Mouse (Mus musculus) heart, postnatal 0 days (tissue): ENCODE results near the gene Stag3. TPM values are rescaled to one million over a fixed set of nuclear protein-coding genes. Genes with fewer than 3 reads are reported as not detected.

Source experiments
- ATAC-seq: fragments of 200-750 bp; cut with Nextera tagmentation; 2 replicates; pipeline ENCODE4 v1.8.0; 2017; ENCODE audit warnings: low read depth, moderate number of reproducible peaks, moderate library complexity; ENCODE audit not compliant: insufficient read depth
- DNase-seq: peaks from one replicate; pipeline ENCODE4 v3.0.0-alpha.2; 2016; ENCODE audit warnings: low spot score
- H3K27ac ChIP-seq: fragments of 300-500 bp; sonication (generic); 2 replicates; pipeline ENCODE4 v1.5.1; 2014; ENCODE audit warnings: low read depth, mild to moderate bottlenecking
- H3K27me3 ChIP-seq: fragments of 300-500 bp; sonication (generic); 2 replicates; pipeline ENCODE4 v1.6.1; 2014; ENCODE audit warnings: low read length, mixed read lengths; ENCODE audit not compliant: control insufficient read depth, insufficient read depth
- H3K36me3 ChIP-seq: fragments of 300-500 bp; sonication (generic); replicated peaks from 2 replicates; pipeline ENCODE4 v1.6.1; 2014; ENCODE audit warnings: low read length, mixed read lengths; ENCODE audit not compliant: control insufficient read depth, insufficient read depth
- H3K4me1 ChIP-seq: fragments of 300-500 bp; sonication (generic); 2 replicates; pipeline ENCODE4 v1.6.1; 2014; ENCODE audit warnings: antibody characterized with exemption; ENCODE audit not compliant: control insufficient read depth, insufficient read depth
- H3K4me2 ChIP-seq: fragments of 300-500 bp; sonication (generic); 2 replicates; pipeline ENCODE4 v1.6.1; 2014; ENCODE audit warnings: low read depth, mild to moderate bottlenecking, low read length, moderate library complexity
- H3K4me3 ChIP-seq: fragments of 300-500 bp; sonication (generic); 2 replicates; pipeline ENCODE4 v1.5.1; 2014; ENCODE audit warnings: low read depth, low read length
- H3K9ac ChIP-seq: fragments of 300-500 bp; sonication (generic); replicated peaks from 2 replicates; pipeline ENCODE4 v1.6.1; 2014; ENCODE audit warnings: low read depth, low read length, mixed read lengths
- H3K9me3 ChIP-seq: fragments of 300-500 bp; sonication (generic); replicated peaks from 2 replicates; pipeline ENCODE4 v1.6.1; 2016; ENCODE audit warnings: low read length; ENCODE audit not compliant: control insufficient read depth
- CTCF ChIP-seq: IDR thresholded peaks from 2 replicates; pipeline ENCODE4 v1.5.1; 2016; ENCODE audit warnings: antibody characterized with exemption, control low read depth, low read depth
- EP300 ChIP-seq: IDR thresholded peaks from 2 replicates; pipeline ENCODE4 v1.6.1; 2016; ENCODE audit warnings: antibody characterized with exemption, low read depth
- WGBS: fragments of 180-500 bp; shearing (Covaris S2); extraction: QIAGEN DNeasy Blood & Tissue Kit; methylation state at CpG from one replicate; pipeline ENCODE4 v1.1.7; 2014; 5-methylcytosine and 5-hydroxymethylcytosine counted together
- polyA plus RNA-seq: library from polyadenylated mRNA; unstranded; fragments of >200 nt; fragmentation: Nextera tagmentation; extraction: Ambion mirVana; gene quantifications from 2 replicates; pipeline ENCODE4 v1.2.1, GENCODE M21; 2015
- total RNA-seq: library from RNA; depleted of rRNA; stranded (reverse); fragments of >200 nt; gene quantifications from 2 replicates; pipeline ENCODE4 v1.2.3, GENCODE M21; 2014; ENCODE audit warnings: low replicate concordance

Stag3 gene
- total and polyA plus RNA-seq, 2 experiments from 2014 or later: 0.68 to 8.2 TPM

DNA sequence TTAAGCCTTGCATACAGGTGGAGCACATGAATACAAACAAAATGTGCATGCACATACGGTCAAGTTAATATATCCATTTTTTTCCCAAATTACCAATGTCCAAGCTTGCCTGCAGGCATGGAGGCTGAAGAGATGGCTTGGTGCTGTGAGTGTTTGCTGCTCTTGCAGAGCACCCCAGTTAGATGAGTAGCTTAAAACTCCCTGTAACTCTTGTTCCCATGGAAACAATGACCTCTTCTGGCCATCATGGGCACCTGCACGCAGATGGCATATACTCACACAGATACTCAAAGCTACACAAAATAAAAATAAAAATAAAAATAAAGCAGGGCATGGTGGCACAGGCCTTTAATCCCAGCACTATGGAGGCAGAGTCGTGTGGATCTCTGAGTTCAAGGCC is 27.0 kb upstream of the Stag3 start:
- DNase-seq (no peak), ATAC-seq (no peak)
- no peak for TF ChIP-seq EP300
- no peak for TF ChIP-seq CTCF
- peaks cover 9% of the 10 kb centered on the region; the same call in 1 of the 2 replicates for H3K4me1 ChIP-seq
- no peaks in the 10 kb centered on the region; the same call in 1 of the 2 replicates for H3K36me3 ChIP-seq
- H3K9ac ChIP-seq: no peak overlapping the region
- H3K4me3 ChIP-seq: no peak overlapping the region
- H3K4me2 ChIP-seq: no peak overlapping the region
- WGBS: 85% methylated on average over 3 of the region's 3 CpGs
- no peak overlapping the region for H3K27ac ChIP-seq
- H3K27me3 ChIP-seq: no peaks in the 10 kb centered on the region
- no peaks in the 10 kb centered on the region for H3K9me3 ChIP-seq

DNA sequence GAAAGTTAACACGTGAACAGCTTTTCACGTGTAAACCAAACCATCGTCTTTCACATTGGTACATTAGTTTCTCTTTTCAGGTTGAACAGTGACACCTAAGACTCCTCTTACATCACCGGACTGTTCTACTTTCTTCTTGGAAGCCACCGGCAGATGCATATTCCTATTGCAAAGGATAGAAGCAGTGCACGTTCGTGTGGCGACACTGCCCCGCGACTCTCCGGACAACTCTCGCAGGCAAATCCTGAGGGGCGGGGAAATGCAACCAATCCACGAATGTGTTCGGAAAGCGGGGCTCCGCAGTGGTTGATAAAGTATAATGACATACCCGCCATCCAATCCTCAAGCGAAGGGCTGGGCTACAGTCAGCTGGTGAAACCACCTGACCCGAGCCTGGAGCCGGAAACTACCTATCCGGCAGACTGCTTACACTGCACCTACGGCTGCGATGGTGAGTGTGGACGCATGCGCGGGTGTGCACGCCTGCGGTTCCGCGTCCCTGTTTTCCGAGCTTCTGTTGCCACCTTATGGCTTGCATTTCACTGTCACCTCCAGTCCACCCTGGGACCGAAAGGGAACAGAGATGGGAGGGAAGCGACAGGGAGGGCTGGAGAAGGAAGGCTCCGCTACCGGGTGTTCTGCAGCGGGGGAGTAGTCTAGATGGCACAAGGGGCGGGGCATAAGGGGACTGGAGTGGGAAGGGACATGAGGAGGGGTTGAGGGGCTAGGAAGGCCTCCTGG is 24.5 kb upstream of the Stag3 start, which contains the start of gene Lamtor4:
Gene Lamtor4, plus strand, starts transcription at position 130 of the 741 bp plus-strand sequence.
- H3K27ac ChIP-seq: peak within 1 kb of the TSS; percentile 72
- peak; percentile 97 for DNase-seq
- ATAC-seq: peak; percentile 100
- H3K9me3 ChIP-seq: no peaks in the 10 kb centered on the region
- no peak for TF ChIP-seq CTCF
- no peak for TF ChIP-seq EP300
- peak within 1 kb of the TSS; percentile 54 for H3K9ac ChIP-seq
- WGBS: under 1% methylated on average over 38 of the region's 38 CpGs
- H3K36me3 ChIP-seq: peaks cover 15% of the 10 kb centered on the region
- H3K4me2 ChIP-seq: peak within 1 kb of the TSS; percentile 85
- peaks cover 9% of the 10 kb centered on the region; the same call in 1 of the 2 replicates for H3K4me1 ChIP-seq
- H3K4me3 ChIP-seq: peak within 1 kb of the TSS; percentile 70
- no peaks in the 10 kb centered on the region for H3K27me3 ChIP-seq

DNA sequence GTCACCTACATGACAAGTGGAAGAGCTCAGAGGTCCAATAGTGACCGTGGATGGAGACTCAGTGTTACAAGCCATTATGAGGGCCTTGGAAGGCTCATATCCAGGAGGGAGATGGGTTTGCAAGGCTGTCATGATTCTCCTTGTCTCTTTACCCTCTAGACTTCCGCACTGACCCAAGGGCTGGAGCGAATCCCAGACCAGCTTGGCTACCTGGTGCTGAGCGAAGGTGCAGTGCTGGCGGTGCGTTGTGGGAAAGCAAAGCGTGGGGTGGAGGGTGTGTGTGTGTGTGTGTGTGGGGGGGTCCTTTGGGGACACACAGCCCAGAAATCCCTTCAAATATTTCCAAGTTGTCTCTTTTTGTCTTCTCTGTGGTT is 24.0 kb upstream of the Stag3 start:
- Histone ChIP-seq H3K9me3 (no peaks in the 10 kb centered on the region), H3K4me2 (peak overlapping the region; percentile 85), H3K9ac (peak overlapping the region; percentile 54), H3K27ac (peak overlapping the region; percentile 72), H3K4me1 (peaks cover 9% of the 10 kb centered on the region; the same call in 1 of the 2 replicates), H3K36me3 (peaks cover 21% of the 10 kb centered on the region), H3K4me3 (peak overlapping the region; percentile 70), H3K27me3 (no peaks in the 10 kb centered on the region)
- no peak for DNase-seq
- 10% methylated on average over 7 of the region's 7 CpGs for WGBS
- ATAC-seq: no peak; the same call in none of the 2 replicates
- TF ChIP-seq CTCF (no peak), EP300 (no peak)

DNA sequence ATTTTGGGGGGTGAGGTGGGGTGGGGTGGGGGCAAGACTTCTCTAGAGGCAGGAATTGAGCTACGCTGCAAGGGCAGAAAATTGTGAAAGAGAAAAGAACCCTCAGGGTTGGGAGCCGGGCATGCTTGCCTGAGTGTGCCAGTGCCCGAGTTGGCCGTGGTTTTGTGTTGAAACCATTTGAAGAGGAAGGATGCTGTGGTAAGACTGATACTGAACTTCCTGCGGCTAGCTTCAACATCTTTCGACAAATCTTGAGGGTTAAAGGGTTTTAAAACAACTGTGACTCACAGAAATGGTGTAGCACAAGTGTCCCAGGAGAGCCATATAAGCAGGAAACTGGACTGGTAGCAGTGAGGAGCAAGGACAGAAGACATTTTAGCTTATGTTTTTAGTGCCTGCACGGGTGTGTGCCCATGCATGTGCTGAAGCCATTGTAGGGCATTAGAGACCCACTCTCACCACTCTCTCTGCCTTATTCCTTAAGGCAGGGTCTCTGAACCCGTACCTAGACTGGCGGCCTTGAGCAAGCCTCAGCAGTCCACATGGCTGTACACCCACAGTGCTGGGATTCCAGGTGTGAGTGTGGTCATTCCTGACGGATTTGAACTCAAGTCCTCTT is 23.0 kb upstream of the Stag3 start:
- no peak overlapping the region for H3K4me3 ChIP-seq
- H3K27ac ChIP-seq: no peak overlapping the region
- DNase-seq (no peak), ATAC-seq (no peak)
- H3K4me2 ChIP-seq: no peak overlapping the region
- peaks cover 9% of the 10 kb centered on the region; the same call in 1 of the 2 replicates for H3K4me1 ChIP-seq
- 80% methylated on average over 10 of the region's 10 CpGs for WGBS
- H3K9me3 ChIP-seq: no peaks in the 10 kb centered on the region
- TF ChIP-seq CTCF (no peak), EP300 (no peak)
- H3K9ac ChIP-seq: no peak overlapping the region
- no peaks in the 10 kb centered on the region for H3K27me3 ChIP-seq
- H3K36me3 ChIP-seq: peaks cover 29% of the 10 kb centered on the region

DNA sequence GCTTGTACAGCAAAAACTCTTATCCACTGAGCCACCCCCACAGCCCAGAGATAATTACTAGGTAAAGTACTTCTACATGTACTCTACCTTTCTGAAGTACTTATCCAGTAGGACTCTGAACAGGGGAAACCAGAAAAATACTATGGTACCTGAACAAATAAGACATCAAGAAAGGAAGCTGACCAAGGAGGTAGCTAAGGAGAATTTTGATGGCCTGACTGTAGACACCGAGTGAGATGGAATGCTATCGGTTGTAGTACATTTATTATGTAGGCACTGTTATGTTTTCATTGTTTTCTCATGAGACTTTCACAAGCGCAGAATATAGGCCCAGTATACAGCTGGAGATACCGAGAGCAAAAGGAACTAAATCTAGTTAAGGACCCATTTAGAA is 22.5 kb upstream of the Stag3 start:
- Histone ChIP-seq H3K27ac (no peak overlapping the region), H3K36me3 (peaks cover 31% of the 10 kb centered on the region), H3K9me3 (no peaks in the 10 kb centered on the region), H3K9ac (no peak overlapping the region), H3K4me1 (peaks cover 9% of the 10 kb centered on the region; the same call in 1 of the 2 replicates), H3K4me2 (no peak overlapping the region), H3K4me3 (no peak overlapping the region), H3K27me3 (no peaks in the 10 kb centered on the region)
- ATAC-seq (no peak), DNase-seq (no peak)
- 86% methylated on average over 4 of the region's 4 CpGs for WGBS
- TF ChIP-seq EP300 (no peak), CTCF (no peak)

DNA sequence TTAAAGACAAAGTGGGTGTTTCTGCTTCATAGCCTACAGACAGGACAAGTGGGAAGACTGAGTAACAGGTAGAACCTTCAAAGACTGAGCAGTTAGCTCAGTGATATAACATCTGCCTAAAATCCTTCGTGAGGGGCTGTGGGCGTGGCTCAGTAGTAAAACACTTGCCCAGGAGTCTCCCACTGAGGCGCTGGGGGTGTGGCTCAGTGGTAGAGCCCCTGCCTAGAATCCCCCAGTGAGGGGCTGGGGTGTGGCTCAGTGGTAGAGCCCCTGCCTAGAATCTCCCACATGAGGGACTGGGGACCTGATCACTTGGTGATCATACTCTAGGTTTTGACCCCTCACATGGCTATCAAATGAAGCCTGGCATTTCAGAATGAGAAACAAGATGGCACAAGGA is 22.0 kb upstream of the Stag3 start:
- no peak for ATAC-seq
- 81% methylated on average over 3 of the region's 3 CpGs for WGBS
- H3K4me2 ChIP-seq: no peak overlapping the region
- no peak overlapping the region for H3K27ac ChIP-seq
- TF ChIP-seq CTCF (no peak), EP300 (no peak)
- H3K36me3 ChIP-seq: peaks cover 31% of the 10 kb centered on the region
- no peak overlapping the region for H3K9ac ChIP-seq
- peaks cover 14% of the 10 kb centered on the region for H3K4me1 ChIP-seq
- no peak overlapping the region for H3K4me3 ChIP-seq
- DNase-seq: no peak
- H3K27me3 ChIP-seq: no peaks in the 10 kb centered on the region
- no peaks in the 10 kb centered on the region for H3K9me3 ChIP-seq
